Mouse (Mus musculus) heart, adult 2 months (tissue): ENCODE data around the gene Stk40. TPM values are rescaled to one million over a fixed set of nuclear protein-coding genes. Genes with fewer than 3 reads are reported as not detected.
A peak's percentile ranks its signal among the peaks of the same experiment; 100 is the strongest.

Experiments used
- DNase-seq, 2 experiments: peaks; one replicate each; pipeline ENCODE4 v3.0.0; 2021
- H3K27ac ChIP-seq: fragments of 200-600 bp; 2 replicates; pipeline ENCODE4 v1.8.1; 2022
- H3K27me3 ChIP-seq: fragments of 200-500 bp; 2 replicates; pipeline ENCODE4 v1.6.1; 2012; ENCODE audit warnings: mild to moderate bottlenecking, low read length, inconsistent platforms, mixed read lengths; ENCODE audit not compliant: control insufficient read depth, insufficient read depth
- H3K36me3 ChIP-seq: fragments of 200-500 bp; 2 replicates; pipeline ENCODE4 v1.6.1; 2012; ENCODE audit warnings: low read length, inconsistent platforms; ENCODE audit not compliant: control insufficient read depth, insufficient read depth
- H3K4me1 ChIP-seq: fragments of 200-500 bp; 2 replicates; pipeline ENCODE4 v1.6.1; 2011; ENCODE audit warnings: low read length; ENCODE audit not compliant: control insufficient read depth, insufficient read depth
- H3K4me3 ChIP-seq: fragments of 200-600 bp; 2 replicates; pipeline ENCODE4 v1.8.1; 2022
- H3K79me2 ChIP-seq: fragments of 200-500 bp; replicated peaks from 2 replicates; pipeline ENCODE4 v1.6.1; 2012; ENCODE audit warnings: mild to moderate bottlenecking, inconsistent platforms, low read length, moderate library complexity, mixed read lengths; ENCODE audit not compliant: control insufficient read depth, insufficient read depth
- H3K9ac ChIP-seq: fragments of 200-500 bp; 2 replicates; pipeline ENCODE4 v1.6.1; 2012; ENCODE audit warnings: low read depth, mild to moderate bottlenecking, control low read depth, inconsistent platforms, low read length, mixed read lengths
- CTCF ChIP-seq: fragments of 200-600 bp; IDR thresholded peaks from 2 replicates; pipeline ENCODE4 v1.8.1; 2022; ENCODE audit warnings: antibody characterized with exemption, mild to moderate bottlenecking, moderate library complexity
- EP300 ChIP-seq: fragments of 200-500 bp; IDR thresholded peaks from 2 replicates; pipeline ENCODE4 v1.6.1; 2011; ENCODE audit warnings: low read depth, low read length, control low read depth; ENCODE audit not compliant: insufficient read depth
- POLR2A ChIP-seq: fragments of 200-500 bp; IDR thresholded peaks from 2 replicates; pipeline ENCODE4 v1.6.1; 2011; ENCODE audit warnings: mild to moderate bottlenecking, low read depth, low read length, control low read depth; ENCODE audit not compliant: insufficient read depth
- WGBS: fragments of 180-500 bp; shearing (Covaris S2); methylation state at CpG from one replicate; pipeline ENCODE4 v1.1.7; 2018; 5-methylcytosine and 5-hydroxymethylcytosine counted together
- intact Hi-C: fragments of 180-260 bp; cut with DNase I; formaldehyde crosslinking; loops from one replicate; pipeline ENCODE4 v1.15.1; 2025
- polyA plus RNA-seq: library from polyadenylated mRNA; depleted of rRNA; stranded (reverse); fragments of >200 nt; gene quantifications from 2 replicates; pipeline ENCODE4 v1.2.3, GENCODE M21; 2012
- total RNA-seq, 2 experiments: library from RNA; stranded (reverse); gene quantifications; 2 replicates each; pipeline ENCODE4 v1.2.3; 2021

The Stk40 gene
- total and polyA plus RNA-seq, 3 experiments = 36.7 to 53.8 (median 41.6) TPM

GRCm38 (mm10) chr4:126109613-126110373 lies 6.0 kb downstream of the Stk40 start:
- no peak for DNase-seq
- H3K9ac ChIP-seq = peak overlapping the region; percentile 26

GRCm38 (mm10) chr4:126110374-126111152 lies 6.8 kb downstream of the Stk40 start:
- H3K9ac ChIP-seq = peak overlapping the region; percentile 41
- intact Hi-C loops = no loop called here
- H3K79me2 ChIP-seq = peaks cover 3% of the 10 kb centered on the region
- H3K27ac ChIP-seq = peak overlapping the region; percentile 97
- no peaks in the 10 kb centered on the region for H3K27me3 ChIP-seq
- peaks cover 47% of the 10 kb centered on the region for H3K4me1 ChIP-seq
- TF ChIP-seq EP300 (peak; percentile 77), CTCF (peak; percentile 52), POLR2A (peak; percentile 92)
- peaks cover 8% of the 10 kb centered on the region; the same call in 1 of the 2 replicates for H3K36me3 ChIP-seq
- H3K4me3 ChIP-seq = peak overlapping the region; percentile 40
- WGBS = under 1% methylated on average over 12 of the region's 12 CpGs
- peak; percentile 92 to 93 for DNase-seq

More at GRCm38 (mm10) chr4:126109613-126110373, 6.0 kb downstream of the Stk40 start:
- Histone ChIP-seq H3K4me1 (peaks cover 49% of the 10 kb centered on the region), H3K36me3 (peaks cover 8% of the 10 kb centered on the region; the same call in 1 of the 2 replicates), H3K4me3 (peak overlapping the region; percentile 40), H3K27me3 (no peaks in the 10 kb centered on the region), H3K79me2 (peaks cover 3% of the 10 kb centered on the region), H3K27ac (peak overlapping the region; percentile 97)
- intact Hi-C loops = no loop called here
- WGBS = 22% methylated on average over 10 of the region's 10 CpGs
- no peak for TF ChIP-seq EP300
- no peak for TF ChIP-seq CTCF
- TF ChIP-seq POLR2A = no peak

GRCm38 (mm10) chr4:126111153-126111549 lies 7.4 kb downstream of the Stk40 start:
- TF ChIP-seq CTCF (no peak), POLR2A (no peak), EP300 (0 out of 2 replicates have a peak, but pooled peaks have one; percentile 6)
- H3K27me3 ChIP-seq = no peaks in the 10 kb centered on the region
- peak overlapping the region; percentile 97 for H3K27ac ChIP-seq
- H3K36me3 ChIP-seq = peaks cover 8% of the 10 kb centered on the region; the same call in 1 of the 2 replicates
- peaks cover 46% of the 10 kb centered on the region for H3K4me1 ChIP-seq
- peak overlapping the region; percentile 41 for H3K9ac ChIP-seq
- peaks cover 3% of the 10 kb centered on the region for H3K79me2 ChIP-seq
- DNase-seq = no peak
- 11% methylated on average over 7 of the region's 7 CpGs for WGBS
- H3K4me3 ChIP-seq = peak overlapping the region; percentile 40
- intact Hi-C loops = no loop called here

DNA sequence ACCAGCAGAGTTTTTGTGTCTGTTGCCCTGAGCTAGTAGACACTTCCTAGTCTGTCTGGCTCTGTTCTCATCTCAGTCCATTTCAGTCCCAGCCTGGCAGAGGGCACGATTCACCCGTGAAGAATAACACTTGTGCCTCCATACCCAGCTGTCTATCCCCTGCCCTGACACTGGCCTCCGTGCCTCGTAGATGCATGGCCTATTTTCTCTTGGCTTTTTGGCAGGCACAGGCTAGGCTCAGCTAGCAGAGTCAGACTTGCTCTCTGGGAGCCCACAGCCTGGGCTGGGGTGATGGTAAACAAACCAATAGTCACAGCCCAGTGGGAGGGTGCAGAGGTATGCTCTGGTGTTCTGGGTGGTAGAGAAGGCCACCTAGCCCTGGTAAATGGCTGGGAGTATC lies 9.5 kb downstream of the Stk40 start:
- TF ChIP-seq EP300 (no peak), CTCF (no peak), POLR2A (no peak)
- H3K4me1 ChIP-seq = peaks cover 38% of the 10 kb centered on the region
- intact Hi-C loops = loop anchor here (2.0 kb wide), 1 partner anchor 34 kb away; the partner anchor contains the start of gene Eva1b
- WGBS = 48% methylated on average over 4 of the region's 4 CpGs
- H3K79me2 ChIP-seq = peaks cover 8% of the 10 kb centered on the region
- peak overlapping the region; percentile 97; the same call in 1 of the 2 replicates for H3K27ac ChIP-seq
- H3K36me3 ChIP-seq = peaks cover 7% of the 10 kb centered on the region; the same call in 1 of the 2 replicates
- H3K27me3 ChIP-seq = no peaks in the 10 kb centered on the region
- DNase-seq = peak in 1 of 2 experiments; percentile 39
- no peak overlapping the region for H3K4me3 ChIP-seq
- H3K9ac ChIP-seq = 0 out of 2 replicates have a peak overlapping the region, but pooled peaks have one; percentile 6

DNA sequence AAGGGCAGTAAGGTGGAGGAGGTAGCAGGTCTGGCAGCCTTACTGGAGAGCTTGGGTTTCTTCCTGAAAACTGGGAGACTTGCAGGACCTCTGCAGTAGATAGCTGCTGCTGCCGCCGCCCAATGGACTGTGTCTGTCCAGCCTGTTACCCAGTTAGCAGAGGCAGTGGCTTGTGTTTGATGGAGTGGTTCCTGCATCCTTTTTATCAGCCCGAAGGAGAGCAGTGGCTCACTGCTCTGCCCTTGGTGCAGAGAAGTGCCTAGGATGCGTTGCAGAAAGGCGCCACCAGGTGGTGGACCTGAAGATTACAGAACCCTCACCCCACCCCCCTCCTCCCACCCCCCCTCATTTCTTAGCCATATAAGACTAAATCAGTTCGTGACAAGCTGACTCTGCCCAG lies 10.2 kb downstream of the Stk40 start:
- Histone ChIP-seq H3K4me3 (no peak overlapping the region), H3K27ac (no peak overlapping the region; the same call in 1 of the 2 replicates), H3K4me1 (peaks cover 33% of the 10 kb centered on the region), H3K27me3 (no peaks in the 10 kb centered on the region), H3K9ac (no peak overlapping the region), H3K79me2 (peaks cover 10% of the 10 kb centered on the region), H3K36me3 (peaks cover 5% of the 10 kb centered on the region; the same call in 1 of the 2 replicates)
- TF ChIP-seq POLR2A = no peak
- peak; percentile 90 for TF ChIP-seq CTCF
- 0 out of 2 replicates have a peak, but pooled peaks have one; percentile 50 for TF ChIP-seq EP300
- intact Hi-C loops = loop anchor here (1.0 to 2.0 kb wide), 2 partner anchors 28 to 33 kb away; partner anchors contain the start of gene Eva1b
- peak; percentile 65 to 78 for DNase-seq
- WGBS = 10% methylated on average over 6 of the region's 6 CpGs
